Mouse (Mus musculus) cerebellum, adult 9-11 months (tissue): ENCODE data around the gene Foxo4.
A peak's percentile ranks its signal among the peaks of the same experiment; 100 is the strongest.

Experiments used
- DNase-seq: peaks from one replicate; pipeline ENCODE4 v3.0.0; 2022

Gene Foxo4

GRCm38 (mm10) chrX:101299055-101299454 lies 44.7 kb downstream of the Foxo4 start, which contains the start of gene Nlgn3:
Gene Nlgn3, plus strand, starts transcription at chrX:101299168.
- peak; percentile 73 for DNase-seq

- peak; percentile 40 for DNase-seq
Measured at GRCm38 (mm10) chrX:101299473-101300426, 45.4 kb downstream of the Foxo4 start.

GRCm38 (mm10) chrX:101300427-101301030 lies 46.2 kb downstream of the Foxo4 start:
- peak; percentile 32 for DNase-seq

GRCm38 (mm10) chrX:101301654-101302053 lies 47.3 kb downstream of the Foxo4 start:
- peak; percentile 47 for DNase-seq

DNA sequence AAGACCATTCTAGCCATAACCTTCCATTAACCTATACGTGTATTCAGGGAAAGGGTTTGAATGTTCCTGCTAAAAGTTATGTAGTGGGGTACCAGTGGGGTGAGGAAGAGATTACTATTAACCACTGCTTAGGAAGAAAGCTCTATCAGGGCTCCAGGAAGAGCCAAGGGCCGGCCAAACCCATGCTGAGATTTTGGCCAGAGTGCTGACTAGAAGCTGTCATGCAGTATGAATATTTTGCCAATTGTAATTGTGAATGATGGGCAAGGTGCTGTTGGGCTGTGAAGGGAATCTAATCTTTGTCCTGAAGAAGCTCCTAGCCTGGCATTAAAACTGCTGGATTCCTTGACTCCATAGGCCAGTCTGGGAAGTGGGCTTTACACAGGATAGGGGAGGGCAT lies 50.3 kb downstream of the Foxo4 start:
- peak; percentile 49 for DNase-seq

DNA sequence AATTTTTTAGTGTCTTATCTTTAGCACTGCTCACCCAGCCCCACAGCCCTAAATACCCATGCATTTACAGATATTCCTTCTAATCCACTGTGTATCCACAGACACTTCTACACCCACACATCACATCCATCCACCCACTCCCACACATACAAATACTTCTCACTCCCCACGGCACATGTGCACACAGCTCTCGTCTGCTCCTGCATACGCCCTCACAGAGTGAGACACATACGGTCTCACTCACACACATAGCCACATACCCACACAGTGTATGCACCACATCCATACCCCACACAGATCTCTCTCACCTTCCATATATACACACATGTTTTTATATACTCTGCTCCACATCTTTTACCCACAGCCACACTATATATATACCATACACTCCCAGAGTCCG lies 55.0 kb downstream of the Foxo4 start:
- no peak for DNase-seq
